ENCODE assay signal across 17 mouse cellular contexts in the genomic region with DNA sequence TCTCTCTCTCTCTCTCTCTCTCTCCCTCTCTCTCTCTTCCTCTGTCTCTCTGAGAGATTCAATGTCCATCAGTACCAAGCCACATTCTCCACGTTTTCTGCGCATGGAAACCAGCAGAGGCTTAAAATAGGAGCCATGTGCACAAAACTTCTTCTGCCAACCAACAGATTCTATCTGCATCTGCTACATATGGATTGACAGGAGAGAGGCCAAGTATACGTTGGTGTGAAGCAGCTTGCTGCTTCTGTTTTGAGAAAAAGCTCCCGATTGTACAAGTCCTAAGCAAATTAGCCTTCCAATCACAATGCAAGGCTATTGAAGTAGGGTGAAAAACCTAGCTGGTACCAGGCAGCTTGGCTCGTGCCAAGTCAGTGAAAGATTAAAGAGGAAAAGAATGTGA.
DNase-seq lines count a peak whose midpoint lies in the region; ATAC-seq and TF ChIP-seq lines count a peak whose summit lies in the region.
"Had no signal": no experiment of that assay in that cellular context is flagged by ENCODE, and none has a peak within 500 bp of the region (broad histone marks: within the 10 kb centered on the region; RNA-seq: fewer than 3 reads in every experiment).

No protein-coding gene starts in this region.

- H3K27me3 ChIP-seq in midbrain, embryonic 16.5 days (ENCODE audit: control insufficient read depth, insufficient read depth, low read depth, low read length), result no peaks in the 10 kb centered on the region
- H3K27me3 ChIP-seq: embryonic facial prominence, embryonic 15.5 days; hindbrain, embryonic 12.5 days; limb, embryonic 15.5 days; midbrain, embryonic 12.5 days had no signal

- no peaks in the 10 kb centered on the region for H3K9me3 ChIP-seq in midbrain, embryonic 16.5 days (replicated peaks; ENCODE audit: control insufficient read depth, low read length, poor library complexity, severe bottlenecking)
- H3K9me3 ChIP-seq: embryonic facial prominence, embryonic 15.5 days; hindbrain, embryonic 12.5 days; limb, embryonic 15.5 days; midbrain, embryonic 12.5 days had no signal

- H3K9ac ChIP-seq in midbrain, embryonic 16.5 days (ENCODE audit: low read depth, low read length), result no peak overlapping the region
- H3K9ac ChIP-seq: embryonic facial prominence, embryonic 15.5 days; hindbrain, embryonic 12.5 days; limb, embryonic 15.5 days; liver, postnatal 0 days; midbrain, embryonic 12.5 days had no signal

- no peak for ATAC-seq in midbrain, embryonic 16.5 days
- ATAC-seq: liver, postnatal 0 days had no signal

- no peak for TF ChIP-seq CTCF in layer of hippocampus, adult 2 months (conservative IDR thresholded peaks at IDR 0.05)

- H3K27ac ChIP-seq in layer of hippocampus, adult 2 months, result no peak overlapping the region
- H3K27ac ChIP-seq in midbrain, embryonic 16.5 days (ENCODE audit: low read length), result no peak overlapping the region
- H3K27ac ChIP-seq: embryonic facial prominence, embryonic 15.5 days; hindbrain, embryonic 12.5 days; limb, embryonic 15.5 days; macrophage; midbrain, embryonic 12.5 days had no signal

- H3K4me2 ChIP-seq in midbrain, embryonic 16.5 days (ENCODE audit: low read length), result no peak overlapping the region
- H3K4me2 ChIP-seq: embryonic facial prominence, embryonic 15.5 days; hindbrain, embryonic 12.5 days; limb, embryonic 15.5 days; midbrain, embryonic 12.5 days had no signal

- H3K4me3 ChIP-seq in layer of hippocampus, adult 2 months, result no peak overlapping the region
- H3K4me3 ChIP-seq in midbrain, embryonic 16.5 days (ENCODE audit: low read depth, low read length), result no peak overlapping the region
- H3K4me3 ChIP-seq: embryonic facial prominence, embryonic 15.5 days; hindbrain, embryonic 12.5 days; limb, embryonic 15.5 days; midbrain, embryonic 12.5 days had no signal

- 80% methylated on average over 5 of the region's 5 CpGs for WGBS in midbrain, embryonic 16.5 days

- no peaks in the 10 kb centered on the region for H3K36me3 ChIP-seq in midbrain, embryonic 16.5 days (ENCODE audit: control insufficient read depth, insufficient read depth, low read length)
- H3K36me3 ChIP-seq: embryonic facial prominence, embryonic 15.5 days; hindbrain, embryonic 12.5 days; limb, embryonic 15.5 days; midbrain, embryonic 12.5 days had no signal

- peak; percentile 4 for DNase-seq in right cerebral cortex, adult 18-20 months
- no peak for DNase-seq in right cerebral cortex, postnatal 14 days
- DNase-seq in layer of hippocampus, adult 2 months (ENCODE audit: low spot score in 2 of 2), result peak; percentile 11 to 29
- DNase-seq in left cerebral cortex, postnatal 14 days (ENCODE audit: low spot score in 2 of 2), result peak; percentile 38 to 58
- no peak for DNase-seq in cerebellum, adult 9-11 months
- DNase-seq in kidney, postnatal 4 days, result no peak
- no peak for DNase-seq in heart, postnatal 10 days
- DNase-seq: cerebellum, adult 2 months; kidney, adult 11 months; liver, postnatal 0 days; thymus, adult 2 months had no signal

- no peaks in the 10 kb centered on the region for H3K4me1 ChIP-seq in midbrain, embryonic 16.5 days (ENCODE audit: control insufficient read depth, insufficient read depth, low read length)
- H3K4me1 ChIP-seq: embryonic facial prominence, embryonic 15.5 days; hindbrain, embryonic 12.5 days; limb, embryonic 15.5 days; midbrain, embryonic 12.5 days had no signal

- intact Hi-C loops in left cerebral cortex, postnatal 14 days (cut with DNase I), result no loop called here
- intact Hi-C loops in heart, postnatal 10 days (cut with DNase I), result no loop called here

Comparison
In these comparisons a context has a peak if more than half of its experiments do, and no peak if none do; other contexts are left out.
1. DNase-seq: peak in right cerebral cortex, adult 18-20 months (single experiment), layer of hippocampus, adult 2 months (2 of 2) and left cerebral cortex, postnatal 14 days (2 of 2); none in right cerebral cortex, postnatal 14 days (single experiment), cerebellum, adult 9-11 months (single experiment), kidney, postnatal 4 days (0 of 2) and heart, postnatal 10 days (0 of 2).